Mouse (Mus musculus) frontal cortex, postnatal 10 days (tissue): ENCODE results near the gene Tnni2.
"Not testable (repeated sequence)": the region's sequence is repeated elsewhere in the genome, so short reads cannot be mapped to it uniquely, and the experiment has no call there.

Source experiments
- DNase-seq, 2 experiments: peaks; one replicate each; pipeline ENCODE4 v3.0.0; 2022; ENCODE audit warnings: low spot score in 2 of 2, mixed read lengths in 1 of 2

Tnni2 gene

DNA sequence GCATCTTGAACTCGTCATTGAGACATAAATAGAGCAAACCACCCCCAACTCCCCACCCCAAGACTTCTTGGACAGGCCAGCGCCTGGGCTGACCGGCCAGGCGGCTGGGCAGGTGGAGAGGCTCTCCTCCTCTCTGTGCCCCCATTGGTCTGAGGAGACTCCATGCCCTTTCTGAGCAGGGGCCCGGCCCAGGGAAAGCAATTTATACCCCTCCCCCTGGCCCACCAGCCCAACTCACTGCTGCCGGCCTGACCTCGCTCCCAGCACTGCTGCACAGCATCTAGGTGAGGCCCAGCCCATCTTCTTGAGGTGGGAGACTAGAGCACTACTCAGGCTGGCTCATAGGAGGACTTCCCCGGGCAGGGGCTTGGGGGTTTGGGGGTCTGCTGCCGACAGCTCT lies at the start of gene Tnni2:
Gene Tnni2 (plus strand): TSS at position 224 of the 400 bp plus-strand sequence.
- DNase-seq, result no peak

DNA sequence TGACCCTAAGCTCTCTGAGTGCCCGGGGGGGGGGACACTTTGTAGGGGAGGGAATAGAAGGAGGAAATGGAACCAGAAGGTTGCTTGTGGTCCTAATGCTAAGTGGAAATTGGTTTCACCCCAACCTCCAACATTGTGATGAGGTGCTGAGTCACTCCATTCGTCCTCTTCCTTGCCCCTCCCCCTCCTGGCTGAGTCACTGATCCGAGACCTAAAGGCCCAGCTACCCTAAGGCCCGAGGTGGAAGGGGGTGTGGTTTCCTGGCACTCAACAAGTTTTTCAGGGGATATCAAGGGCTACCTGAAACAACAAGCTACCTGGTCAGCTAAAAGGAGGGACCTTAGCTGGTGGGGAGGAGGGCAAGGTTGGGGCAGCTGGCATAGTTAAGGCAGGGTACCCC lies 48.4 kb upstream of the Tnni2 start:
- DNase-seq, result no peak

DNA sequence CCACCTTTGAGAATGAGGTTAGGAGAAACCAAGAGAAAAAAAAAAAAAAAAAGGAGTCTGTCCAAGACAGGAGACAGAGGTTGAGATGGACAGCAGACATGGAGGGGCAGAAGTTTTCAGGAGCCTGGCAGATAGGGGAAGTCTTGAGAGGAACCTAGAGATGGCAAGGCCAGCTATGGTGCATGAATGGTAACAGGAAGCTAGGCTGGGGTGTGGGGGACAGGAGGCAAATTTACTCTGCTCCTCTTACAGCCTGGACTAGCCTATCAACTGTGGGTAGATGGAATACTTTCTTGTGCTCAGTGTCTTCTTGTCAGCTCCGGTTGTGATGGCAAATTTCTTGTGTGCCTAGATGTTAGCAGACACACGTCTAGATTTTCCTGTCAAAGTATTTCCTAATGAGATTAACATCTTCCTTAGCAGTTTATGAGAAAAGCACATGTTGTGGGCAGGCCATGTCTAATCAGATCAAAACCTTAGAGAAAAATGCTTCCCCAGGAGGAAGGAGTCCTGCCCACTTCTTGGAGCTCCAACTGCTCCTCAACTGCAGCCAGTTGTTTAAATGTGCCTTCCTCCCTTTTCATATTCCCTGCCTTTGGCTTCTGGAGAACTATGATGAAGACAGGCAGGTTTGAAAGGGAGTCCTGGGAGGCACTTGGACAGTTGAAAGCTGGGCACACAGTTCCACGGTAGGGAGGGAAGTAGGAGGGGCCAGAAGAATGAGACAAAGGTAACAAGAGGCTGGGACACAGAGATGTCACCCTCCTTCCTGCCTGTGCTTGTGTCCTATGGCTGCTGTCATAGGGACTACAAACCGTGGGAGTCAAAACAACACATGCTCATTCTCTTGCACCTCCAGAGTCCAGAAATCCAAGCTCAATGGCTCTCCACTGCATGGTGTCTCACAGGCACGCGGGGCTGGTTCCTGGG lies 47.1 kb upstream of the Tnni2 start:
- DNase-seq, result no peak

DNA sequence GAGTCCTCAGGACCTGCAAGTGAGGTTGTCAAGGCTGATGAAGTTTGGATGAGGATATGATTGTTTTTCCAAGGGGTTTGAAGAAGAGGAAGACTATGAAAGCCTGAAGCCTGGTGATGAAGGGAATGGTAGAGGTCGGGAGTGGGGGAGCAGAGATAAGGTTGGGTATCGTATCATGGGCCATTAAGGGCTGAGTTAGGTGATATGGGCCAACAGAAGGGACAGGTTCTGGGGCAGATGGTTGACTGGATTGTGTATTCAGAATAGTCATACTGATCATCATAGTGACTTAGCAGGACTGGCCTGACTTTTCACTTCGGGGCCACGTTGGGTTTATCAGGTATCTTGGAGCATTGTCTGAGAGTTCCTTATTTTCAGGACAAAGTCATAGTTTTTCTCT lies 46.1 kb upstream of the Tnni2 start:
- no peak for DNase-seq

DNA sequence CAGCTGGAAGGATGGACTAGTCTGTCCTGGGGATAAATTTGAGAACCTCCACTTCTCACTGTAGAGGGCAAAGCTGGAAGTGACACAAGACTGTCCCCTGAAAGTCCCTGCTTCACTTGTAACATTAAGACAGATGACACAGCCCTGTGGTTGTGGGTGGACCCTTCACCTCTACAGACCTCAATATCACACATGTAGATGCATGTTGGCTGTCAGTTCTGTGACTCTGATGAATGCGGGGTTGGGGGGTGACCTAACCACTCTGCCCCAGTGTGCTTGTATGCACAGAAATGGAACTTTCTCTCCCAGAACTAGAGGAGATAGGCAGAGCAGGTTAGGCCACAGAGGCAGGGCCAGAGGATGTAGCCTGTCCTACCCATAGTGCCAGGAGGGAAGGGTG lies 45.0 kb upstream of the Tnni2 start:
- DNase-seq, result no peak

DNA sequence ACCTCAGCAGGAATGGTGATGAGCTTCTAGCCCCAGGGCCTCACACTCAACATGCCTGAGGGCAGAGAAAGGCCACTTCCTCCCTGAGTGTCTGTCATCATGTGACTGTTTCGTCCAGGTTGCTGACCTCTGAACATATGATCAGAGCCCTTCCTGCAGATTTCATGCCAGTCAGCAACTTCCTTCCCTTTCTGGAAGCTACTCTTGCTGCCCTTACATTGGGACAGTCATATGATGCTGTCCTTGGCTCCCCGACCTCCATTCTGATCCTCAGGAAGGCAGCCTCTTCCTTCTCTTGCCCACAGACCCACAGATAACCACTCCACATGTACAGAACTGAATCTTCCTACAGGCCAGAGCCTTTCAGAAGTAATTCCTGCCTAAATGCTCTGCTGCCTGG lies 43.6 kb upstream of the Tnni2 start:
- no peak for DNase-seq

DNA sequence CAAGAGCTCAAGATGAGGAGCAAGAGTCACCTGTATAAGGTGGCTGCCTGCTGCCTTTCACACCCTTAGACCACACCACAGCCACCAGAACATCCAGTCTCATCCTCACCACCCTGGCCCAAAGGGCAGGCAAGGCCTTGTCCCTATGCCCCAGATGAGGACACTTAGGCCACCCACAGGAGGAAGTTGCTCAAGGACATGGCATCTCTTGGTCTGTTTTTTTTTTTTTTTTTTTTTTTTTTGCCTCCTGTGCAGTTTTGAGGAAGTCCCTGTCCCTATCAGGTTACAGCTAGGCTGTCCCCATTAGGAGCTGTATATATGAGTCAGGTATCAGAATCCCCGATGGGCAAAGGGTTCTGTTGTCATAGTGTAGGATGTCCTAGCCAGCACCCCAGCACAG lies 42.4 kb upstream of the Tnni2 start:
- no peak for DNase-seq

DNA sequence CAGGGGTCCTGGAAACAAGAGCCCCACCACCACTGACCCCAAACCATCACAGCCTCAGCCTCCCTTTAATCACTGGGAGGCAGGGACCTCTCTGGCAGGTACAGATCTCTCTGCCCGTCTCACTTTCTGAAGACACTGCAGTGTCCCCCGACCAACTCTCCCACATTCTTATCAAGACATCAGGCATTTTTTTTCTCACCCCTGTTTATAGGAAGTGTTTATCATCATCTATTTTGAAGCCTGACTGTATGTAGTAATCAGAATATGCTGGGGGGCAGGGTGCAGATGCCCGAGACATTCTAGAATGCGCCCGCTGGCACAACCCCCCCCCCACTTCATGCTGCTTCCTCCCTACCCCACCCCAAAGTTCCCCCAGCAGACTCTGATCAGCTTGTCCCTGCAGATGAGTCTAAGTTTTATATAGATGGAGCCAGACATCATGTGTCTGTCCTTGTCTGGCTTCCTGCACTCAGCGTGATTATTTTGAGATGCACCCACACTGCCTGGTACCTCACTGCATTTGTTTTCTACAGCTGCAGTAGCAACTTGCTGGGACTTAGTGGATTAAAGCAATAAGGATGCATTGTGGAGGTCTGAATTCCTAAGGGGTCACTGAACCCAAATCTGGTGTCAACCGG lies 41.4 kb upstream of the Tnni2 start:
- peak in 1 of 2 experiments; percentile 45 for DNase-seq

DNA sequence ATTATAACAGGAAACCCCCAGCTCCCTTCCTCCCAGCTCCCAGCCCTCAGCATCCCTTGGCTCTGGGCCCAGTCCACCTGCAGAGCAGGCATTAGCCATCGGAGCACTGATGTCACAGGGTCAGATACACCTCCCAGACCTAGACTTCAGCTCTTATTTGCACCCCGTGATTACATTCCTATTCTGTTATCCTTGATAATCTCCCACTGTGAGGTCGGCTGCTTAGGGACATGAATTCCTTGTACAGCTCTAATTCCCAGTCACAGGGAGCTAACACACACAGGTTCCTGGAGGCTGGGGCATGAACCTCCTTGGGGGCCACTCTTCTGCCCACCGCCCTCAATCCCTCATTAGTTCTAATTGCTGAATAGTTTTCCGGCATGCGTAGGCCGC lies 40.9 kb upstream of the Tnni2 start:
- no peak for DNase-seq

DNA sequence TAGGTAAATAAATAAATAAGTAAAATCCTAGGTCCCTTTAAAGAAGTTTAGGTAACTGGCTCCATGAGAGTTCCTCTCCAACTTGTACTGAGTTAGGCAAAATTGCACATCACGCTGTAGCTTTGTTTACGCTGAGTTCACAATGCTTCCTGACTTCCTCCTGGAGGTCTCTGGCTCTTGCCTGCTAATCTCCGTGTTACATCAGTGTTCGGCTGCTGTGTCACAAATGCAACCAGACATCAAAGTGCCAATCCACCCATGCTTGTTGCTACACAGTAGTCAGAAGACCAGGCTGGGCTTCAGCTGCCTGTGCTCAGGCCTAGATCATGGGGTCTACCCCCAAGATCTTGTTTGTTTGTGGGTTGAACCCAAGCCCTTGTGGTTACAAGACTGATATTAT lies 38.0 kb upstream of the Tnni2 start:
- no peak for DNase-seq

DNA sequence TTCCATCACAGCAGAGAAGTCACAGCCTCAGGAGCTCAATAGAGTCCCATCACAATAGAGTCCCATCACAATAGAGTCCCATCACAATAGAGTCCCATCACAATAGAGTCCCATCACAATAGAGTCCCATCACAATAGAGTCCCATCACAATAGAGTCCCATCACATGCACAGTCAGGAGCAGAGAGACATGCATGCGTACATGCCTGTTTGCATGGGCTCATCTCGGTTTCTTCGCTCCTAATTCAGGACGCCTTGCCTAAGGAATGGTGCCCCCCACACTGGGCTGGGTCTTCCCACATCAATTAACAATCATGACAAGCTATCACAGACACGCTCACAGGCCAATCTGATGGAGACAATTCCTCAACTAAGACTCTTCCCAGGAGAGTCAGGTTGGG lies 36.5 kb upstream of the Tnni2 start:
- not testable (repeated sequence) for DNase-seq

DNA sequence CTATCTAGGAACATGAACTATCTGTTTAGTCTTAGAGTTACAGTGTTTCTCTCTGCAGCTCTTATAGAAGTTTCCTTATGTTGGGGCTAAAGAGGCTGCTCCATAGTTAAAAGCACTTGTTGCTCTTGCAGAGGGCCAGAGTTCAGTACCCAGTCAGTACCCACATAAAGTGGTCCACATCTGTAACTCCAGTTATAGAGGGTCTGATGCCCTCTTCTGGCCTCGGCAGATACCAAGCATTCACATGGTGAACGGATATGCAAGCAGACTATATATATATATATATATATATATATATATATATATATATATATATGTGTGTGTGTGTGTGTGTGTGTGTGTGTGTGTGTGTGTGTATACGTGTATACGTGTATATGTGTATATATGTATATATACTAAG lies 33.7 kb upstream of the Tnni2 start:
- no peak for DNase-seq

DNA sequence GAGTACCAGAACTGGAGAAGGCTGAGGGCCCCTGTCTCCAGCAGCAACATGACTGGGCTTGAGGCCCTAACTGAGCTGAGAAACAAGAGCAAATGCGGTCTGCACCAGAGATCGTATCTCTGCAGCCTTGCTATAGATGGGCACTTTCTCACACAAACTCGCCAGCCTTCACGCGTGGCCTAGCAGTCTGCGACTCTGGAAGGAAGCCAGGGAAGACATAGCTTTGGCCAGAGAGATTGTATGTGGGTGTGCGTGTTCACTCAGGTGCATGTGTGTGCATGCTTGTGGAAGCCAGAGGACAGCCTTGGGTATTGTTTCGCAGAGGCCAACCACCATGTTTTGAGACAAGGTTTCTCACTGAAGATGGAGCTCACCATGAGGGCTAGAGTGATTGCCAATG lies 32.9 kb upstream of the Tnni2 start:
- DNase-seq, result no peak

DNA sequence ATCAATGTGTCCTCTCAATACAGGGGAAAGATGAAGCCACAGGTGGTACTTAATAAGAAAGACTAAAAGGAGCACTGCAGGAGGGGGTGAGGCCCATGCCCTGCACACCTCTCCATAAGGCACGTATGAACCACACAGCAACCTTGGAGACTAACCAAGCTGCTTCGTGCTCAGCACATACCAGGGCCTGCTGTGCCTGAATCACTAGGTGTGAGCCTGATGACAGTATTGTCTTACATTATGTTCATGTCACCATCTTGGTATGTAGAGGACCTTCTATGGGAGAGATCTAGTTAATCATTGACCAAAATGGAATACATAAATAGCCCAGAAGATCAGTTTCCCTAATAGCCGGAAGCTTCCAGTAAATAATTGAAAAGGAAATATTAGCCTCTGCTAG lies 32.0 kb upstream of the Tnni2 start:
- DNase-seq, result no peak

DNA sequence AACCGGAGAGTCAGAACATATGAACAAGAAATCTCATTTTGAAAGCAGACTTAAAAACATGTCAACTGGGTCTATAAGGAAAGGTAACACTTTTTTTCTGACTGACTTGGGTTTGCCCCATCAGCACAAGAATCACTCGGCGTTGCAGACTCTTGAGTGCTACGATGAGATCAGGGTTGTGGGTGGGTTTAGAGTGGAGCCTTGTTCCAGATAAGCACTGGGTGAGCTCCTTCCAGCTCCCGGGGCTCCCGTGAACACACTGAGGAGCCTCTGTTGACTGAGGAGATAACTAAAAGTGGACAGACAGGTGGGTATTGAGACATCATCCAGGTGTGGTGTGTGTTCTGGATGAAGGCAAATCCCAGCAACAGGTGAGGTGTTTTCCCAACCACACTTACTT lies 28.3 kb upstream of the Tnni2 start:
- no peak for DNase-seq

DNA sequence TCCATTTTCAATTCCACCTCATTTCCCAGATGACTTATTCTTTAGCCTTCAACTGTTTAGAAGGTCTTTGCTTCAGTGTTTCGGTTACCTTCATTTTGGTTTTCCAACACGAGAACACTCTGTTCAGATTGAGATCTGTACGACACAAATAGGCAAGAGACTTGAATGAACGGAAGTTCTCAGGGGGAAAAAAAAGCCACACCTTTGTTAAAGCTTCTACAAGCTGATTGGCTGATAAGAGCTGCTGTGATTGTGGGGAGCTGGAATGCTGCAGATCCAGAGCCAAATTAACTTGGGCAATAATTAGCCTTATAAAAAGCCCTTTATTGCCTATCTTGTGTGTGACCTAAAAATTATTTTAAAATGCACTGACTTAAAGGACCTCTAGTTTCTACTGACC lies 26.3 kb upstream of the Tnni2 start:
- DNase-seq, result no peak

DNA sequence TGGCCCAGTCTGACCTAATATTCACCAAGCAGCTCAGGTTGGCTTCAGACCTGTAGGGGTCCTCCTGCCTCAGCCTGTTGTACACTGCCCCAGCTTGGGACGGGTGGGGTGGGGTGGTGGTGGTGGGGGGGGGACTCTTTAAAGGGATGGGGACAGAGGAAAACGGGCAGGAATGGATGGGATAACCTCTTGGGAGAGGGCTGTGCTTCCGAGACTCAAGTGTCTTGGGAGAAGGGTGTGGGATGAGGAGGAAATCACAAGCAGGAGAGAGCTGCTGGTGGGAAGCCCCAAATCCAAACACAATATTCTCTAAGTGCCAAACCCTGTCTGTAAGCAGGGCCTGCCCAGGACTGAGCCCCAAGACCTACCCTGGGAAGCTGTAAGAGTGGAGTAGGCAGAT lies 25.4 kb upstream of the Tnni2 start:
- DNase-seq, result no peak

DNA sequence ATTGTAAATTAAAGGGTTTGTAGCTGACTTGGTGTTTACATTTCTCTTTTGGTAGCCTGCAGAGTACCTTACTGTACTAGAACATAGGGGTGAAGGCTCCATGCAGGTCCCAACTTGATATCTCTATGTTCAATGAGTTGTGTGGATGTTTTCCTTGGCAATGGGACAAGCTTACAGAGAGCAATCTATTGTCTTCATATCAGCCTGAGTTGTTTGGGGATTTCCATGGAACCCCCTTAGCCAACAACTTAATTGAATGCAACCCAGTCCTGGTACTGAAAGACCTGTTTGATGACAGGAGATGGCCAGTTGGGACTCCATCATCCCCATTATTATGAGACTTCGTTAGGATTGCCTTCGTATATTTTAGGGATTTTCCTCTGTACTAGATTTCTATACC lies 23.6 kb upstream of the Tnni2 start:
- no peak for DNase-seq

DNA sequence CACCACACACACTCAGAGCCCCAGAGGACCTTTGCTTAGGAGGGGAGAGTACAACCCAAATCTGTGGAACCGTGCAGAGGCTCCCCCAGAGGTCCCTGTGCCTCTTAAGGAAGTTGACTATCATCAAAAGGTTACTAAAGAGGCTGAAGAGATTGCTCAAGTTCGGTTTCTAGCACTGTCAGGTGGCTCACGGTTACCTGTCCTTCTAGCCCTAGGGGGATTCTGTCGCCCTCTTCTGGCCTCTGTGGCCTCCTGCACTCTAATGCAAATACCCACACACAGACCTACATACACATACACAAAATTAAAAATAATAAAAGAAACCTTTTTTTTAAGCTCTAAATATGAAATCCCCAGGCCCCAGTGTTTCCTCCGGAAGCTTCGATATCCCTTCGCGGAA lies 22.9 kb upstream of the Tnni2 start:
- DNase-seq, result no peak

DNA sequence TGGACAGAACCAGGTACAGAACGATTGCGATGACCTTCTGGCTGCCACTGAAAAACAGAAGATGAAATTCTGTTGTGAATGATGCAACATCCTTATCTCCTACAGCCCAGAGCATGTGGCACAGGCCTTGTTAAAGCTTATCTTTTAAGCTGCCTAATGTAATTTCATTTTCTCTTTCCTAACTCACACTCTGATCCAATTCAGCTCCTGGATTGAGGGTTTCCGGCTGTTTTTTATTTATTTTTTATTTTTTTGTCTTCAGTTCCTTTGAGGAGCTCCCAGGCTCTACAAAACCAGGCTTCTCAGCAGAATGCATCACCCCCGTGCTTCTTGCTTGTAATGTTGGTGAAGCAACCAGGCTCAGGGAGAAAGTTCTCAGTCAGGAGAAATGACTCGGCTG lies 21.7 kb upstream of the Tnni2 start:
- no peak for DNase-seq

DNA sequence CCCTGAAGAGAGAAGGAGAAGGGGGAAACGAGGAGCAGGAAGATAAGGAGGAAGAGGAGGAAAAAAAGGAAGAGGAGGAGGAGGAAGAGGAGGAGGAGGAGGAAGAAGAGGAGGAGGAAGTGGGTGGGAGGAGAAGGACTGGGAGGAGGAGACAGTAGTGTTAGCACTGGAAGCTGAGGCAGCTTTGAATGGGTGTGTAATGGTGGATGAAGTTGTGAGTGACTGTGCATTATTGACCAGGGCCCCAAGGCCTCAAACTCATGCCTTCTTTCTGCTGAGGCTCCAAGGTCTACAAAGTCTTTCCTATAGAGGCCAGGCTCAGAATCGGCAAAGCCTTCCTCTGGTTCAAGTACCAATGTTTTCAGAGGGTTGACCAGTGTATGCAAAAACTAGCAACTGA lies 19.8 kb upstream of the Tnni2 start:
- DNase-seq, result no peak

DNA sequence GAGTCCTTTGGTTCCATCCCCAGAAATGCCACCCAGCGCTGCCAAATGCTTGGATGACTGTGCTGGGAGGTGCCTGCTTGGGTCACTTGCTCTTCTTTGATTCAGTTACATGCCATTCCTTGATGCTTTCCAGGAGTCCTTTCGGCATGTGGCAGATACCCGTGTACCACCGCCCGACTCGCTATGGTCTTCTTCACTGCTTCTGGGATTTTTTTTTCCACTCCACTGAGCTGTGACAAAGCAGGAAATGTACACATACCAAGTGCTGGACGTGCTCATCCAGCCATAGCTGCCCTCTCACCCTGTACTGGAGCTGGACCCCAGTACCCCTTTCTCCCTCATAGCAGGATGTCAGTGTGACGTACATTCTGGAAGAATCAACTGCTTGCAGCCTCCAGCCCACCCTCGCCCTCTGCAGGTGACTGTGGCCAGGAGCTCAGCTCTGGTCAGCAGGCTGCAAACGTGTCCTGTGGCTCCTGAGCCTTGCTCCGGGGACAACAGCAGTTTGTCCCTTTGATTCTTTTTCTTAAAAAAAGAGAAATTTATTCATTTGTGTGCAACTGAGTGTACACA lies 15.9 kb upstream of the Tnni2 start:
- no peak for DNase-seq

DNA sequence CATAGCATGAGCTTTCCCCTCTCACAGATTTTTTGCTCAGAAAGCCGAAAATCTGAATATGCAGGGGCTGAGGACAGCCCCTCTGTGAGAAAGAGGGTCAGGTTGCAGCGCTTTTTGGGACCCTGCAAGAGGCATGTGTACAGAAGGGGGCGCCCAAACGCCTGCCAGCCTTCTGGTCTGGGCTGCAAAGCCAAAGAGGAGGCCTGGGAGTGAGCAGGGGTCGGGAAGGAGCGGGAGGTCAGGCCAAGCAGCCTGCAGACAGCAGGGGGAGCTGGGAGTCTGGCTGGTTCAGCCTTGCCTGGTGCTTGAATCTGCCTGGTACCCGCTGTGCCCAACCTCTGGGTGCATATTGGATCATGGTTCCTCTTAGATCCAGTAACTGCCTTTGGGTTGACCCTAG lies 13.4 kb upstream of the Tnni2 start:
- no peak for DNase-seq
